Mouse (Mus musculus): ENCODE data around the gene Aldh9a1. TPM values are rescaled to one million over a fixed set of nuclear protein-coding genes. Genes with fewer than 3 reads are reported as not detected.

Gene Aldh9a1
- polyA plus RNA-seq, 1 experiment from 2014 or later, result 68.6 TPM

- no peak for DNase-seq (ENCODE audit: low spot score)
These were observed 33.4 kb downstream of the Aldh9a1 start for GRCm38 (mm10) chr1:167383178-167383577.

- no peak for DNase-seq (ENCODE audit: low spot score)
These were observed 34.4 kb downstream of the Aldh9a1 start for GRCm38 (mm10) chr1:167384156-167384555.

- DNase-seq (ENCODE audit: low spot score), result no peak
These were observed 35.4 kb downstream of the Aldh9a1 start for GRCm38 (mm10) chr1:167385211-167385610.

GRCm38 (mm10) chr1:167385636-167386035, 35.8 kb downstream of the Aldh9a1 start:
- no peak for DNase-seq (ENCODE audit: low spot score)

DNA sequence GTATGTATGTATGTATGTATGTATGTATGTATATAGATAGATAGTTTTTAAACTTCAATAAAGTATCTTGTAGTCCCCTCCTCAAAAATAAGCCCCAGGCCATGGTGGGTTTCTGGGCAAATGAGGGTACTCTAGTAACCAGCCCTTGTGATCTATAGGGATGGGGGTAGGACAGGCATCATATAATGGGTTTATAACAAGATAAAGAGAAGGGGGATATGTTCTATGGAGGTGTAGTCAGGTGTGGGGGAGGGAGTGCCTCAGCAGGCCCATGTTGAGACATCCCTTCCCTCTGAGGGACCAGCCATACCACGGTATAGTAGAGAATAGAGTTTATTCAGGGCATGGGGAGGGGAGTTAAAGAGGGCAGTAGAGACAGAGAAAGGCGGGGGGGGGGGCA, 36.7 kb downstream of the Aldh9a1 start:
- DNase-seq (ENCODE audit: low spot score), result no peak

DNA sequence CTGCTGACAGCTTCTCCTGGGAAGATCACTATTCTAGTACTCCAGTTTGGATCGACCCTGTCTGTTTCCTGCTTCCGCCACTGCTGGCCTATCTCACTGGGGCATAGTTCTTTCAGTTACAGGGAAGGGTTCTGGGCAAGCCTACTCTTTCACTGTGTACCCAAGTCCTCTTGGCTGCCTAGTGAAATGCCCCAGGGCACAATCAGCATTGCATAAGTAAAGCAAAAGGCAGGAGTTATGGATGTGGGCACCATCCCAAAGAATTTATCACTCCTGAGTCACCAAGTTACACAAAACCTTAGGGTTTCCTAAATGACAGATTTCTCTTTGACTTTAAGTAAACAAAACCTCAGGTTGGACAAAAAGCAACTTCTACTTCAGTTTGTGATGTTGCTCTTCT, 37.5 kb downstream of the Aldh9a1 start:
- DNase-seq (ENCODE audit: low spot score), result no peak

DNA sequence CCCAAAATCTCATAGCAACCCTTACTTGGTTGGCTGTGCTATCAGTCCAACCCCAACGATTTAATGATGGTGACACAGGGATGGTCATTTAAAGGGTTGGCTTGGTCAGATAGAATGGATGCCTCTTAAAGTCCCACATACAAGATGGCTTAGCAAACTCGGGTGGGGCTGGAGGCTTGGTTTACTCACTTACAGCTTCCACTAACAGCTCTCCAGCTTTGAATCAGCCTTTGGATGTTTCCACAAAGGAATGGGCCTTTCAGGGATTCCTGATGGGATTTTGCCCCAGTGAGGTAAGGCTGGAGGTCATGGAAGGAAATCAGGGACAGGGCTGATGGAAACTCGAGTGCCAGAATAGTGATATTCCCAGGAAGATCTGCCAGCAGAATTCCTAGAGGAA, 38.0 kb downstream of the Aldh9a1 start:
- no peak for DNase-seq (ENCODE audit: low spot score)

DNA sequence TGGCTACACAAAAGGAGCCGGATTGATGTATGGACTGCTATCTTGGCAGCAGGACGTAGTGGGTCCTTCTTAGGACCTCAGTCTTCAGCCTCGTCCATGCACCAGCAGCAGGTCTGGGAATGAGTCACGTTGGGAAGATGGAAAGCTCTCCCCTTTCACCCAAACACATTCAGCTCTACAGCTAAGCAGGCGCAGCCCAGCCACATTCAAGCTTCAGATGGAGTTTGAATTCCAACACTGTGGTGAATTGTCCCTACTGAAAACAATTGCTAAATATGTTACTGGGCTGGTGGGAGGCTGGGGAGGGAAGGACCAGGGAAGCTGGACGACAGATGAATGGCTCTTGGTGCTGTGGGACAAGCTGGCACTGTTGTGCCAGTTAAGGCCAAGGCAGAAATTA, 38.8 kb downstream of the Aldh9a1 start:
- DNase-seq (ENCODE audit: low spot score), result no peak

- no peak for DNase-seq (ENCODE audit: low spot score)
These were observed 39.8 kb downstream of the Aldh9a1 start for GRCm38 (mm10) chr1:167389584-167389983.

- no peak for DNase-seq (ENCODE audit: low spot score)
These were observed 40.6 kb downstream of the Aldh9a1 start for GRCm38 (mm10) chr1:167390381-167390780.

GRCm38 (mm10) chr1:167391241-167391640, 41.5 kb downstream of the Aldh9a1 start:
- no peak for DNase-seq (ENCODE audit: low spot score)

GRCm38 (mm10) chr1:167392031-167392640, 42.3 kb downstream of the Aldh9a1 start:
- no peak for DNase-seq (ENCODE audit: low spot score)

GRCm38 (mm10) chr1:167392687-167393086, 42.9 kb downstream of the Aldh9a1 start:
- peak; percentile 12 for DNase-seq (ENCODE audit: low spot score)

GRCm38 (mm10) chr1:167393281-167393680, 43.5 kb downstream of the Aldh9a1 start:
- no peak for DNase-seq (ENCODE audit: low spot score)

GRCm38 (mm10) chr1:167393683-167394492, 44.1 kb downstream of the Aldh9a1 start, which contains the start of gene Mgst3:
Gene Mgst3, minus strand, starts transcription at chr1:167393841.
- DNase-seq (ENCODE audit: low spot score), result peak; percentile 97

DNA sequence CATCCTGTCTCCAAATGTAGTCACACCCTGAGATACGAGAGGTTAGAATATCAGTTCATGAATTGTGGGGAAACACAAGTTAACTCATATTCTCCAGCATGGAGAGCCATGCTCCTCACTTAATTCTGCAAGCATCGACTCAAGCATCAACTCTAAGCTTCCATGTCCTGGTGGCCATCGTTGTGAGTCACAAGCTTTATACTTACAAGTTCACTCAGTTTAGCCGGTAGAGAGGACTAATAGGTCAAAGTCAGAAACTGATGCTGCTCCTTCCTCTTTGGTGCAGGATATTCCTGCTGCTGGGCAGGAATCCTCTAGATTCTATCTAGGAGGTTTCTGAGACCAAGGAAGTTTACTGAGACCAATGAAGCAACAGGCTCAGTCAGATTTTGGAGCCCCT, 55.4 kb downstream of the Aldh9a1 start:
- DNase-seq (ENCODE audit: low spot score), result no peak

GRCm38 (mm10) chr1:167409601-167410000, 59.8 kb downstream of the Aldh9a1 start:
- DNase-seq (ENCODE audit: low spot score), result no peak

DNA sequence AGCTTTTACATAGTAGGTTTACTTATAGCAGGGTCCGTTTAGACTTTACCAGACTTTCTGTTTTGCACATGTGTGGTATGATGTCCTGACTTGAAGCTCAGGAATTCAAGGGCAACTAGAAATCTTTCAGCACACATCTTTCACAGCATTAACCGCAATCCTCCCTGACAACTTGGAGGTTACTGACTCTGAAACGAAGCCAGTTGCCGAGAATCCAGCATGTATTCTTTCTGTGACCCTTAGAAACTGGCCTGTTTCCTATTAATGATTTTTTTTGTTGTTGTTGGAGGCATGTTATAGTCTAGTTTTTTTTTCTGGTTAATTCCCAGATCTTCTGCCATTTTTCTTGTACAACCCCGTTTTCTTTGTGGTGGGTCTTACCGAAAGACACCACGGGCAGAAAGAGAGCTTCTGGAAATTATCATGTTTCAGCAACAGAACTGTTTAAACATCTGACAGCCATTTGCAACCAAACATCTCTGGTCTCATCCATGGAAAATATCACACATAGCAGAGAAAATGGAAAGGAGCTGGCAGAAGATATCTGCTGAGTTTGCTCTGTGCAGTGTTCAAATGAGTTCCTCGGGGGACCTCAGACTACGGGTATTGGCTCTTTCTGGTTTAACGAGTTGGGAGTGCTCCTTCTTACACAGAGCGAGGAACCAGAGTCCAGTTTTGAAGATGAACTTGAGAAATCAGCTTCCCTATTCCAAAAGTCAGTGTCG, 62.4 kb downstream of the Aldh9a1 start:
- no peak for DNase-seq (ENCODE audit: low spot score)

- peak; percentile 72 for DNase-seq (ENCODE audit: low spot score)
These were observed 65.1 kb downstream of the Aldh9a1 start for GRCm38 (mm10) chr1:167414846-167415245.
